Mouse (Mus musculus) thymus, adult 2 months (tissue): Measurements from ENCODE around the gene Stx1b. TPM values are rescaled to one million over a fixed set of nuclear protein-coding genes. Genes with fewer than 3 reads are reported as not detected.
A peak's percentile ranks its signal among the peaks of the same experiment; 100 is the strongest.

Source experiments
- DNase-seq: peaks from one replicate; pipeline ENCODE4 v3.0.0; 2021
- H3K27ac ChIP-seq: fragments of 200-500 bp; 2 replicates; pipeline ENCODE4 v1.5.1; 2012; ENCODE audit warnings: low read length, control low read depth; ENCODE audit not compliant: control insufficient read depth, insufficient read depth
- H3K27me3 ChIP-seq: fragments of 200-500 bp; 2 replicates; pipeline ENCODE4 v1.6.1; 2012; ENCODE audit warnings: mild to moderate bottlenecking, low read length, moderate library complexity, mixed read lengths; ENCODE audit not compliant: control insufficient read depth, insufficient read depth
- H3K36me3 ChIP-seq: fragments of 200-500 bp; 2 replicates; pipeline ENCODE4 v1.6.1; 2012; ENCODE audit warnings: mild to moderate bottlenecking, low read length, moderate library complexity; ENCODE audit not compliant: control insufficient read depth, insufficient read depth
- H3K4me1 ChIP-seq: fragments of 200-500 bp; replicated peaks from 2 replicates; pipeline ENCODE4 v1.6.1; 2012; ENCODE audit warnings: low read length; ENCODE audit not compliant: control insufficient read depth, insufficient read depth
- H3K4me3 ChIP-seq: fragments of 200-500 bp; 2 replicates; pipeline ENCODE4 v1.5.1; 2012; ENCODE audit warnings: mild to moderate bottlenecking, low read length, control low read depth, moderate library complexity; ENCODE audit not compliant: control insufficient read depth, insufficient read depth
- CTCF ChIP-seq: fragments of 200-500 bp; IDR thresholded peaks from 2 replicates; pipeline ENCODE4 v1.5.1; 2012; ENCODE audit warnings: mild to moderate bottlenecking, control low read depth, low read length, moderate library complexity, borderline replicate concordance; ENCODE audit not compliant: control insufficient read depth, poor library complexity, insufficient read depth; ENCODE audit errors: extremely low read depth
- POLR2A ChIP-seq: fragments of 200-500 bp; IDR thresholded peaks from 2 replicates; pipeline ENCODE4 v1.6.1; 2012; ENCODE audit warnings: mild to moderate bottlenecking, low read length, control low read depth, moderate library complexity; ENCODE audit not compliant: control insufficient read depth, poor library complexity, insufficient read depth; ENCODE audit errors: extremely low read depth
- whole genome bisulfite sequencing: fragments of 180-500 bp; shearing (Covaris S2); methylation state at CpG from one replicate; pipeline ENCODE4 v1.1.7; 2018; 5-methylcytosine and 5-hydroxymethylcytosine counted together
- polyA plus RNA-seq: library from polyadenylated mRNA; depleted of rRNA; stranded (reverse); fragments of >200 nt; gene quantifications from 2 replicates; pipeline ENCODE4 v1.2.3, GENCODE M21; 2012

Stx1b gene
- polyA plus RNA-seq, 1 experiment, result 4.2 TPM

DNA sequence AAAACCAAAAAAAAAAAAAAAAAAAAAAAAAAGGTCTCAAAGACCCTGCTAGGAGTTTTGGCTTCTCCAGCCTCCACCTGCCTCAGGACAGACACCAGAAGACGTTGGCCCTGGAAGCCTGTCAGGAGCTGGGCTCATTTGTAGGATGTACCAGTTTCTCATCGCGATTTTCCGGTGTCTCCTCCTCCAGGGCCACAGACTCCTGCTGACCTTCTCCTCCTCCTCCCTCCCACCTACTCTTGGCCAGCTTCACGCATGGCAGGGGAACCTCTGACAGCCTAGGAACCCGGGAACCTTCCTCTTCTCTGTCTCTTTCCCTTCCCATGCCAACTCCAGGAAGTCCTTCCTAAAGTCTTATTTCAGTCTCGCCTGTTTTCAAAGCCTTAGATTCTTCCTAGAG is 7.3 kb downstream of the Stx1b start:
- no peaks in the 10 kb centered on the region for H3K27me3 ChIP-seq
- H3K4me1 ChIP-seq, result peaks cover 10% of the 10 kb centered on the region
- no peak overlapping the region for H3K4me3 ChIP-seq
- no peak overlapping the region for H3K27ac ChIP-seq
- 95% methylated on average over 7 of the region's 7 CpGs for WGBS
- TF ChIP-seq CTCF, result no peak
- TF ChIP-seq POLR2A, result no peak
- DNase-seq, result no peak
- H3K36me3 ChIP-seq, result no peaks in the 10 kb centered on the region

DNA sequence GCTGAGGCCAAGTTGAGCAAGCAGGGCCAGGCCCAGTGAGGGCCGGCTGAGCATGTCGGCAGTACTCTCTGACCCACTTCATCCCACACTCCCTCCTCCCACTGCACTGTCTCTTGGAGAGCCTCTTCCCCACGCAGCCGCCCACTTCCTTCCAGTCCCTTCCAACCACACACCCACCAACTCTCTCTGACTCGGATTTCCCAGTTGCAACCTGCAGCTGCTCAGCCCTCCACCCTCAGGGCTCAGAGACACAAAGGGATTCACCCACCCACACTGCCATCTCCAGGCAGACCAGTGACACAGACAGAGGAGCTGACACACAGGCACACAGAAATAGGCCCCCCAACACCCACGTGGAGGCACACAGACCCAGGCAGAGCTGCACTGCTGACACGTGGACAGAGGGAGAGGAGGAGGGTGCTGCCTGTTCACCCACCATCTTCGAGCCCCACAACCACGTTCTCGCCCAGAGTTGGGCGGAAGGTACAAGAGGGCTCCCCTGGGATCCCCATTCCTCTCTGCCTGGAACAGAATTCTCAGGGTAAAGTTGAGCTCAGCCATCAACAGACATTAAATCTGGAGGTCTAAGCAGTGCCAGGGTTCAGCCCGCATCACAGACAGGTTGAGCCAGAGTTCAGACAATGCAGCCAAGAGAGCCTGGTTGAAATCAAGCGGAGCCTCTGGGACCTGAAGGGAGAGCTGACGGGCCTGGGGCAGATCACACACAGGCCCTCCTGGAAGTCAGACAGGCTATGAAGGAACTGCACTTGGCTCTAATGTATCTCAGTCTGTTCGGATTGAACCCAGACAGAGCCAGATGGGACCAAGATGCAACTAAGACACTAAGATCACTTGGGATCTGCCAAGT is 8.2 kb downstream of the Stx1b start:
- Histone ChIP-seq H3K4me3 (no peak overlapping the region), H3K27me3 (no peaks in the 10 kb centered on the region), H3K4me1 (peaks cover 10% of the 10 kb centered on the region), H3K27ac (no peak overlapping the region), H3K36me3 (no peaks in the 10 kb centered on the region)
- 38% methylated on average over 15 of the region's 15 CpGs for WGBS
- TF ChIP-seq POLR2A (no peak), CTCF (peak; percentile 21; the same call in 1 of the 2 replicates)
- DNase-seq, result peak; percentile 54

DNA sequence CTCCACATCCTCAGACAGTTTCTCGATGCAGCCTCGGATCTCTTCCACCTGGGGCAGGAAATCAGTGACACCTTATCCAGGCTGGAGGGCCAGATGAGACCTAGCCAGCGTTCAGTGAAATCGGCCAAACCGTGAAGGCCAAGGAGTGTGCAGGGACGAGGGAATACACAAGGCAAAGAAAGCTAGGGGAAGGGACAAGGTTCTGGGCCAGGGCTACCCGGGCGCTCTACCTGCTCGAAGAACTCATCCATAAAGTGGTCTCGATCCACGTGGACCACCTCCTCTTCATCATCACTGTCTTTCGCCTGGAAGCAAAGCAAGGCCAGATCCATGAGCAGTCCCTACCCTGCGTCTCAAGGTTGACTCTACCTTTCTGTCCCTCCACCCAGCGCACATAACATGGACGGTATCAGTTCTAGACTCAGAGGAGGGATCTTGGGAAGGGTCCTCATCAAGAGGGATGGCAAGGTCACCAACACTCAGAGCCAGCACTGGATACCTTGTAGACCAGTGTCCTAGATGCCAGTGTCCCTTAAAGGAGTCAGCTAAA is 9.2 kb downstream of the Stx1b start:
- Histone ChIP-seq H3K27ac (no peak overlapping the region), H3K36me3 (no peaks in the 10 kb centered on the region), H3K27me3 (no peaks in the 10 kb centered on the region), H3K4me3 (no peak overlapping the region), H3K4me1 (peaks cover 8% of the 10 kb centered on the region)
- WGBS, result 93% methylated on average over 15 of the region's 15 CpGs
- no peak for DNase-seq
- no peak for TF ChIP-seq POLR2A
- no peak for TF ChIP-seq CTCF

GRCm38 (mm10) chr7:127814241-127814921 is 10.0 kb downstream of the Stx1b start:
- Histone ChIP-seq H3K27me3 (no peaks in the 10 kb centered on the region), H3K4me1 (peaks cover 8% of the 10 kb centered on the region), H3K36me3 (no peaks in the 10 kb centered on the region), H3K27ac (no peak overlapping the region), H3K4me3 (no peak overlapping the region)
- 93% methylated on average over 19 of the region's 19 CpGs for WGBS
- TF ChIP-seq POLR2A, result no peak
- TF ChIP-seq CTCF, result no peak
- DNase-seq, result no peak

- DNase-seq, result no peak
- no peak overlapping the region for H3K4me3 ChIP-seq
Observed at GRCm38 (mm10) chr7:127813821-127814220, 10.5 kb downstream of the Stx1b start.

GRCm38 (mm10) chr7:127812292-127812691 is 12.1 kb downstream of the Stx1b start:
- no peak overlapping the region for H3K27ac ChIP-seq

More at GRCm38 (mm10) chr7:127813821-127814220, 10.5 kb downstream of the Stx1b start:
- TF ChIP-seq CTCF, result no peak
- no peak for TF ChIP-seq POLR2A
- Histone ChIP-seq H3K27me3 (no peaks in the 10 kb centered on the region), H3K4me1 (peaks cover 8% of the 10 kb centered on the region), H3K36me3 (no peaks in the 10 kb centered on the region), H3K27ac (no peak overlapping the region)
- WGBS, result 94% methylated on average over 4 of the region's 4 CpGs

More at GRCm38 (mm10) chr7:127812292-127812691, 12.1 kb downstream of the Stx1b start:
- no peak for TF ChIP-seq CTCF
- 88% methylated on average over 3 of the region's 3 CpGs for whole genome bisulfite sequencing
- Histone ChIP-seq H3K36me3 (no peaks in the 10 kb centered on the region), H3K4me3 (no peak overlapping the region), H3K27me3 (no peaks in the 10 kb centered on the region), H3K4me1 (peaks cover 13% of the 10 kb centered on the region)
- no peak for DNase-seq
